Mouse (Mus musculus) C2C12 (cell line): Measurements from ENCODE around the gene Krtap2-4. TPM values are rescaled to one million over a fixed set of nuclear protein-coding genes. Genes with fewer than 3 reads are reported as not detected.

ENCODE experiments used
- H3K27me3 ChIP-seq: one replicate; pipeline ENCODE4 v1.6.1; 2011; ENCODE audit not compliant: control insufficient read depth, insufficient read depth, insufficient read length
- H3K36me3 ChIP-seq: one replicate; pipeline ENCODE4 v1.6.1; 2011; ENCODE audit not compliant: control insufficient read depth, insufficient read depth
- H3K4me3 ChIP-seq: one replicate; pipeline ENCODE4 v1.5.1; 2011; ENCODE audit warnings: mild to moderate bottlenecking, control low read depth; ENCODE audit not compliant: poor library complexity, insufficient read depth, severe bottlenecking
- H3K79me2 ChIP-seq: one replicate; pipeline ENCODE4 v1.6.1; 2011; ENCODE audit not compliant: control insufficient read depth, insufficient read depth
- H3K79me3 ChIP-seq: one replicate; pipeline ENCODE4 v1.6.1; 2011; ENCODE audit warnings: low read depth, control low read depth
- H3ac ChIP-seq: one replicate; pipeline ENCODE3; 2011; ENCODE audit warnings: low read depth; ENCODE audit not compliant: control insufficient read depth, insufficient read length
- CEBPB ChIP-seq: IDR thresholded peaks from one replicate; pipeline ENCODE4 v1.6.1; 2011; ENCODE audit warnings: low read depth, mild to moderate bottlenecking, control low read depth, moderate library complexity
- CTCF ChIP-seq: IDR thresholded peaks from one replicate; pipeline ENCODE4 v1.5.1; 2011; ENCODE audit not compliant: control insufficient read depth, insufficient read depth, insufficient read length
- FOSL1 ChIP-seq: IDR thresholded peaks from one replicate; pipeline ENCODE4 v1.8.0; 2011; ENCODE audit warnings: mild to moderate bottlenecking, low read length; ENCODE audit not compliant: poor library complexity, insufficient read depth, severe bottlenecking
- MAX ChIP-seq: IDR thresholded peaks from one replicate; pipeline ENCODE4 v1.6.1; 2011; ENCODE audit warnings: mild to moderate bottlenecking, control low read depth
- MYOD1 ChIP-seq: IDR thresholded peaks from one replicate; pipeline ENCODE4 v1.6.1; 2011; ENCODE audit warnings: low read depth; ENCODE audit not compliant: control insufficient read depth, insufficient read length
- MYOG ChIP-seq: IDR thresholded peaks from one replicate; pipeline ENCODE4 v1.6.1; 2011; ENCODE audit not compliant: control insufficient read depth, insufficient read length; ENCODE audit errors: extremely low read depth
- USF1 ChIP-seq: IDR thresholded peaks from one replicate; pipeline ENCODE4 v1.6.1; 2011; ENCODE audit warnings: low read depth, mild to moderate bottlenecking, control low read depth, moderate library complexity
- polyA plus RNA-seq: library from polyadenylated mRNA; unstranded; fragments of >200 nt; fragmentation: generic; extraction: Trizol; gene quantifications from one replicate; pipeline ENCODE4 v1.2.1, GENCODE M21; 2012; ENCODE audit warnings: missing spikeins

Krtap2-4 gene
- polyA plus RNA-seq, 1 experiment = not detected

DNA sequence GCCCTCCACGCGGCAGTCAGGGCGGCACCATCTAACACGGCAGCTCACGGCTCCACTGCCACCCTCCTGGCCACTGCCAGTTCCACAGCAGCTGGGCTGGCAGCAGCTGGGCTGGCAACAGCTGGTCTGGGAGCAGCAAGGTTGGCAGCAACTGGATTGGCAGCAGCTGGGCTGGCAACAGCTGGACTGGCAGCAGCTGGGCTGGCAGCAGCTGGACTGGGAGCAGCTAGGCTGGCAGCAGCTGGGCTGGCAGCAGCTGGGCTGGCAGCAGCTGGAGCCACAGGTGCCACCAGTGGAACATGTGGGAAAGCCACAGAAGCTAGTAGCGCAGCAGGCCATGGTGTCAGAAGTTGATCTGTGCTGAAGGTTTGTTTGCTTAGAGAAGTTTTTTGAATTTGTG lies 23.7 kb downstream of the Krtap2-4 start, which contains the start of gene Krtap1-3:
Gene Krtap1-3 (minus strand): TSS at position 359 of the 400 bp plus-strand sequence.
- Histone ChIP-seq H3ac (no peak within 1 kb of the TSS), H3K79me2 (no peaks in the 10 kb centered on the region), H3K36me3 (no peaks in the 10 kb centered on the region), H3K4me3 (no peak within 1 kb of the TSS), H3K27me3 (no peaks in the 10 kb centered on the region), H3K79me3 (no peaks in the 10 kb centered on the region)
- no peak for TF ChIP-seq CTCF
- TF ChIP-seq FOSL1 = no peak
- TF ChIP-seq MYOG = no peak
- TF ChIP-seq MYOD1 = peak; percentile 96
- no peak for TF ChIP-seq MAX

DNA sequence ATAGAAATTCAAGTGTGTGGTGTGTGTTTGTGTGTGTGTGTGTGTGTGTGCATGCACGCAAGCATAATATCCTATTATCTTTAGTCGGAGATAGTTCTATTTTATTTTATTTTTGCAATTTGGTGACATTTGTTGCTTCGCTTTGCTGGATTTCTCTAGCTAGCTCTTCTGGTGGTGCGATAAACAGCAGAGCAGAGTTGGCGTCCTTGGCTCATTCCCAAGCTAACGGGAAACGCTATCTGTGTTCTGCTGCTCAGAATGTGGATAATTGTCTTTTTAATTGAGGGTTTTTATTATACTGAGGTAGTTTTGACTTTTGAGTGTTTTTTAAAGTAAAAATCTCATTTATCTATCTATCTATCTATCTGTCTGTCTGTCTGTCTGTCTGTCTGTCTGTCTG lies 29.6 kb downstream of the Krtap2-4 start:
- no peak overlapping the region for H3ac ChIP-seq
- no peaks in the 10 kb centered on the region for H3K27me3 ChIP-seq
- no peaks in the 10 kb centered on the region for H3K79me2 ChIP-seq
- TF ChIP-seq FOSL1 (no peak), MYOD1 (no peak), CTCF (no peak), USF1 (no peak), CEBPB (no peak), MYOG (no peak), MAX (no peak)
- H3K36me3 ChIP-seq = no peaks in the 10 kb centered on the region
- H3K79me3 ChIP-seq = no peaks in the 10 kb centered on the region
- H3K4me3 ChIP-seq = no peak overlapping the region

DNA sequence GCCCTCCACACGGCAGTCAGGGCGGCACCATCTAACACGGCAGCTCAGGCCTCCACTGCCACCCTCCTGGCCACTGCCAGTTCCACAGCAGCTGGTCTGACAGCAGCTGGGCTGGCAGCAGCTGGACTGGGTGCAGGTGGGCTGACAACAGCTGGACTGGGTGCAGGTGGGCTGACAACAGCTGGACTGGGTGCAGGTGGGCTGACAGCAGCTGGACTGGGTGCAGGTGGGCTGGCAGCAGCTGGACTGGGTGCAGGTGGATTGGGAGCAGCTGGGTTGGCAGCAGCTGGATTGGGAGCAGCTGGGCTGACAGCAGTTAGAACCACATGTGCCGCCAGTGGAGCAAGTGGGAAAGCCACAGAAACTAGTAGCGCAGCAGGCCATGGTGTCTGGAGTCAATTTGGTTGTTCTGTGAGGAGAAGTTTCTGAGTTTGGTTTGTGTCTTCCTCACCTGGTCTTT lies 31.4 kb downstream of the Krtap2-4 start, which contains the start of gene Krtap1-4:
Gene Krtap1-4 (minus strand): TSS at position 410 of the 460 bp plus-strand sequence.
- H3K36me3 ChIP-seq = no peaks in the 10 kb centered on the region
- peak; percentile 71 for TF ChIP-seq MYOD1
- no peak for TF ChIP-seq FOSL1
- no peak for TF ChIP-seq CEBPB
- no peak for TF ChIP-seq USF1
- TF ChIP-seq MAX = no peak
- no peaks in the 10 kb centered on the region for H3K79me3 ChIP-seq

DNA sequence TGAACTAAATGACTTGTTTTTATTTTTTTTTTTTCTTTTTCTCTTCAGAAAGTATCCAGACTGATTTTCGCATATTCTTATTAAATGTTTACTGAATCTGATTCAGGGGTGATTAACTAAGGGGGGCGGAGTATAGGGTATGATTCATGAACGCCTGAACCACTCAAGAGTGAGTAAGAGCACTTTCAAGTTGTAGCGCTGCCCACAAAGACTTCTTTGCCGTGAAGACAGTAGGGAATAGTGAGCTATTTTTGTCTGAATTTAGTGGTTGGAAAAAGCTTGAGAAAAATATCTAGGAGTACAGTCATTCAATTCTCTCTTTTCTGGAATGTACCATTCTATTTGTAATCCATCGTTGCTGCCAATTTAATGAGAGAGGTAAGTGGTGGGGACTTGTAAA lies 33.1 kb downstream of the Krtap2-4 start:
- TF ChIP-seq FOSL1 (peak; percentile 51), CTCF (no peak), MAX (no peak), USF1 (no peak)
- Histone ChIP-seq H3K4me3 (no peak overlapping the region), H3K79me3 (no peaks in the 10 kb centered on the region), H3K79me2 (no peaks in the 10 kb centered on the region), H3K27me3 (no peaks in the 10 kb centered on the region), H3ac (no peak overlapping the region), H3K36me3 (no peaks in the 10 kb centered on the region)

More for the DNA sequence above, 31.4 kb downstream of the Krtap2-4 start, which contains the start of gene Krtap1-4:
- Histone ChIP-seq H3K4me3 (no peak within 1 kb of the TSS), H3ac (no peak within 1 kb of the TSS), H3K27me3 (no peaks in the 10 kb centered on the region), H3K79me2 (no peaks in the 10 kb centered on the region)

- no peaks in the 10 kb centered on the region for H3K36me3 ChIP-seq
- H3K79me2 ChIP-seq = no peaks in the 10 kb centered on the region
- TF ChIP-seq FOSL1 (no peak), MAX (peak; percentile 23)
- H3K4me3 ChIP-seq = no peak overlapping the region
- H3K79me3 ChIP-seq = no peaks in the 10 kb centered on the region
- H3K27me3 ChIP-seq = no peaks in the 10 kb centered on the region
- H3ac ChIP-seq = no peak overlapping the region
Measured at GRCm38 (mm10) chr11:99581051-99581450, 33.6 kb downstream of the Krtap2-4 start.

DNA sequence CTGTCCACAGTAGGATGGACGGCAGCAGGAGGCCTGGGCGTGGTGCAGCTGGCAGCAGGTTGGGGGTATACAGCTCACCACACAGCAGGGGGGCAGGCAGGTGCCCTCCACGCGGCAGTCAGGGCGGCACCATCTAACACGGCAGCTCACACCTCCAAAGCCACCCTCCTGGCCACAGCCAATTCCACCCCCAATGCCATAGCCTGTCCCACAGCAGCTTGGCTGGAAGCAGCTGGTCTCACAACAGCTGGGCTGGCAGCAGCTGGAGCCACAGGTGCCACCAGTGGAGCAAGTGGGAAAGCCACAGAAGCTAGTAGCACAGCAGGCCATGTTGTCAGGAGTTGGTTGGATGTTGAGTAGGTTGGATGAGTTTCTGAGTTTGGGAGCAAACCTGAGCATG lies 34.0 kb downstream of the Krtap2-4 start, which contains the start of gene Krtap1-5:
Gene Krtap1-5 (minus strand): TSS at position 381 of the 400 bp plus-strand sequence.
- Histone ChIP-seq H3K79me3 (no peaks in the 10 kb centered on the region), H3ac (no peak within 1 kb of the TSS), H3K36me3 (no peaks in the 10 kb centered on the region), H3K79me2 (no peaks in the 10 kb centered on the region), H3K4me3 (no peak within 1 kb of the TSS), H3K27me3 (no peaks in the 10 kb centered on the region)
- TF ChIP-seq MYOD1 (peak; percentile 98), USF1 (no peak)

DNA sequence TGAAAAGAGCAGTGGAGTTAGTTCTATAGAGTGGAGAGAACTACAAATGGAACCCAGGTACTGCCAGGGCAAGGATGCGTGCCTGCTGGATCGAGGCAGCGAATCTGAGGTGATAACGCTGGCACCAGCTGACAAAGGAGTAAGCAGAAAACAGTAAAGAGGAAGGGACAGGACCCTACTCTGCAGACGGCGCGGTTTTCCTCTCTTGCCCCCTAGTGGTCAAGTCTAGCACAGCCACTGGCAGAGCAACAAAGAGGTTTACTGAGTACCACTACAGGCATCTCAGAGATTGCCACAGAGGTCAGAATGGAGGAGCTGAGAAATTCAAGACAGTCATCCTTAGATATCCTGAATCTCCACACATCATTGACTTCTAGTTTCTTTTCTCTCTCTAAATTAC lies 40.5 kb downstream of the Krtap2-4 start:
- Histone ChIP-seq H3K79me2 (no peaks in the 10 kb centered on the region), H3K79me3 (no peaks in the 10 kb centered on the region), H3ac (no peak overlapping the region), H3K36me3 (no peaks in the 10 kb centered on the region), H3K27me3 (no peaks in the 10 kb centered on the region), H3K4me3 (no peak overlapping the region)
- TF ChIP-seq MYOG (no peak), CEBPB (no peak), USF1 (no peak), CTCF (peak; percentile 70), FOSL1 (no peak), MYOD1 (no peak), MAX (no peak)
